Mouse (Mus musculus) kidney, embryonic 14.5 days (tissue): ENCODE measurements around the gene Rsph3a. TPM values are rescaled to one million over a fixed set of nuclear protein-coding genes. Genes with fewer than 3 reads are reported as not detected.
"Not testable (repeated sequence)": the region's sequence is repeated elsewhere in the genome, so short reads cannot be mapped to it uniquely, and the experiment has no call there.

ENCODE experiments used
- ATAC-seq: fragments of 200-750 bp; cut with Nextera tagmentation; 2 replicates; pipeline ENCODE4 v1.8.0; 2017; ENCODE audit warnings: moderate number of reproducible peaks, mild to moderate bottlenecking, moderate TSS enrichment, moderate library complexity; ENCODE audit not compliant: low FRiP score, low TSS enrichment
- H3K27ac ChIP-seq: fragments of 300-500 bp; sonication (generic); 2 replicates; pipeline ENCODE4 v1.5.1; 2014; ENCODE audit warnings: low read depth, mild to moderate bottlenecking, low read length, moderate library complexity, mixed read lengths
- H3K27me3 ChIP-seq: fragments of 300-500 bp; sonication (generic); 2 replicates; pipeline ENCODE4 v1.6.1; 2014; ENCODE audit warnings: mild to moderate bottlenecking, low read length; ENCODE audit not compliant: control insufficient read depth, insufficient read depth
- H3K36me3 ChIP-seq: fragments of 300-500 bp; sonication (generic); 2 replicates; pipeline ENCODE4 v1.6.1; 2014; ENCODE audit warnings: low read length, mixed read lengths; ENCODE audit not compliant: control insufficient read depth, insufficient read depth
- H3K4me1 ChIP-seq: fragments of 300-500 bp; sonication (generic); 2 replicates; pipeline ENCODE4 v1.6.1; 2014; ENCODE audit warnings: low read length, mixed read lengths; ENCODE audit not compliant: control insufficient read depth, insufficient read depth
- H3K4me2 ChIP-seq: fragments of 300-500 bp; sonication (generic); replicated peaks from 2 replicates; pipeline ENCODE4 v1.6.1; 2014; ENCODE audit warnings: low read depth, mild to moderate bottlenecking, low read length
- H3K4me3 ChIP-seq: fragments of 300-500 bp; sonication (generic); 2 replicates; pipeline ENCODE4 v1.5.1; 2014; ENCODE audit warnings: mild to moderate bottlenecking, low read length
- H3K9ac ChIP-seq: fragments of 300-500 bp; sonication (generic); 2 replicates; pipeline ENCODE4 v1.6.1; 2014; ENCODE audit warnings: low read depth, mild to moderate bottlenecking, low read length, moderate library complexity
- H3K9me3 ChIP-seq: fragments of 300-500 bp; sonication (generic); 2 replicates; pipeline ENCODE4 v1.6.1; 2016; ENCODE audit warnings: low read length; ENCODE audit not compliant: control insufficient read depth
- WGBS: fragments of 180-500 bp; shearing (Covaris S2); extraction: QIAGEN DNeasy Blood & Tissue Kit; methylation state at CpG from one replicate; pipeline ENCODE4 v1.1.7; 2014; 5-methylcytosine and 5-hydroxymethylcytosine counted together
- polyA plus RNA-seq: library from polyadenylated mRNA; unstranded; fragments of >200 nt; fragmentation: Nextera tagmentation; extraction: Ambion mirVana; gene quantifications from 2 replicates; pipeline ENCODE4 v1.2.1, GENCODE M21; 2014

Rsph3a gene
- polyA plus RNA-seq, 1 experiment from 2014 or later: 67.2 TPM

GRCm38 (mm10) chr17:7951333-7951732, 5.9 kb downstream of the Rsph3a start:
- H3K4me3 ChIP-seq, H3K9me3 ChIP-seq, H3K27ac ChIP-seq, H3K9ac ChIP-seq, H3K36me3 ChIP-seq, H3K4me1 ChIP-seq, ATAC-seq, H3K4me2 ChIP-seq, H3K27me3 ChIP-seq: not testable (repeated sequence)
- no CpG with 5 or more reads among the region's 4 CpGs for WGBS

- not testable (repeated sequence) for ATAC-seq, H3K9me3 ChIP-seq
- WGBS: 94% methylated on average over 8 of the region's 9 CpGs
Measured at GRCm38 (mm10) chr17:7957242-7957641, 11.8 kb downstream of the Rsph3a start.

GRCm38 (mm10) chr17:7963333-7963732, 17.9 kb downstream of the Rsph3a start:
- not testable (repeated sequence) for ATAC-seq, H3K36me3 ChIP-seq, H3K4me2 ChIP-seq, H3K4me3 ChIP-seq, H3K27ac ChIP-seq, H3K9me3 ChIP-seq, H3K9ac ChIP-seq, H3K4me1 ChIP-seq, H3K27me3 ChIP-seq
- WGBS: 82% methylated on average over 4 of the region's 4 CpGs

More at GRCm38 (mm10) chr17:7957242-7957641, 11.8 kb downstream of the Rsph3a start:
- not testable (repeated sequence) for H3K9ac ChIP-seq, H3K4me1 ChIP-seq, H3K27ac ChIP-seq, H3K4me3 ChIP-seq, H3K4me2 ChIP-seq, H3K36me3 ChIP-seq, H3K27me3 ChIP-seq

GRCm38 (mm10) chr17:7964398-7964797, 19.0 kb downstream of the Rsph3a start:
- 92% methylated on average over 2 of the region's 2 CpGs for WGBS
- H3K9me3 ChIP-seq, H3K4me1 ChIP-seq, ATAC-seq, H3K4me2 ChIP-seq, H3K36me3 ChIP-seq, H3K4me3 ChIP-seq, H3K27me3 ChIP-seq, H3K9ac ChIP-seq, H3K27ac ChIP-seq: not testable (repeated sequence)

- not testable (repeated sequence) for H3K4me3 ChIP-seq, ATAC-seq, H3K9ac ChIP-seq, H3K27ac ChIP-seq, H3K4me2 ChIP-seq, H3K27me3 ChIP-seq, H3K36me3 ChIP-seq, H3K9me3 ChIP-seq, H3K4me1 ChIP-seq
- 83% methylated on average over 2 of the region's 5 CpGs for WGBS
Measured at GRCm38 (mm10) chr17:7968490-7968889, 23.1 kb downstream of the Rsph3a start.

GRCm38 (mm10) chr17:7969782-7970181, 24.4 kb downstream of the Rsph3a start:
- H3K9me3 ChIP-seq, H3K27ac ChIP-seq, H3K4me2 ChIP-seq, H3K9ac ChIP-seq, ATAC-seq, H3K4me3 ChIP-seq, H3K4me1 ChIP-seq, H3K36me3 ChIP-seq, H3K27me3 ChIP-seq: not testable (repeated sequence)
- 14% methylated on average over 1 of the region's 6 CpGs for WGBS

GRCm38 (mm10) chr17:7983484-7983883, 38.1 kb downstream of the Rsph3a start:
- not testable (repeated sequence) for H3K9me3 ChIP-seq, H3K36me3 ChIP-seq, ATAC-seq, H3K4me1 ChIP-seq, H3K4me3 ChIP-seq, H3K27me3 ChIP-seq, H3K9ac ChIP-seq, H3K27ac ChIP-seq, H3K4me2 ChIP-seq
- WGBS: 81% methylated on average over 1 of the region's 2 CpGs

GRCm38 (mm10) chr17:7985597-7985996, 40.2 kb downstream of the Rsph3a start:
- ATAC-seq, H3K36me3 ChIP-seq, H3K9ac ChIP-seq, H3K27ac ChIP-seq, H3K9me3 ChIP-seq, H3K4me1 ChIP-seq, H3K4me3 ChIP-seq, H3K4me2 ChIP-seq, H3K27me3 ChIP-seq: not testable (repeated sequence)
- 12% methylated on average over 4 of the region's 4 CpGs for WGBS

GRCm38 (mm10) chr17:7987038-7987437, 41.6 kb downstream of the Rsph3a start:
- not testable (repeated sequence) for H3K27me3 ChIP-seq, H3K4me1 ChIP-seq, H3K36me3 ChIP-seq, H3K4me2 ChIP-seq, H3K9ac ChIP-seq, ATAC-seq, H3K4me3 ChIP-seq, H3K9me3 ChIP-seq, H3K27ac ChIP-seq
- WGBS: 82% methylated on average over 7 of the region's 7 CpGs

- H3K36me3 ChIP-seq, H3K27me3 ChIP-seq, H3K9ac ChIP-seq, H3K27ac ChIP-seq, H3K4me3 ChIP-seq, H3K4me1 ChIP-seq, H3K4me2 ChIP-seq, H3K9me3 ChIP-seq: not testable (repeated sequence)
- ATAC-seq: peak; percentile 65
- WGBS: 34% methylated on average over 10 of the region's 10 CpGs
Measured at GRCm38 (mm10) chr17:8003248-8003647, 57.8 kb downstream of the Rsph3a start.
